Mouse (Mus musculus) embryonic fibroblast, embryonic 13.5 days (primary cell): Measurements from ENCODE around the gene Rinl.

ENCODE experiments used
- CTCF ChIP-seq: IDR thresholded peaks from 2 replicates; pipeline ENCODE4 v1.5.1; 2011; ENCODE audit warnings: mild to moderate bottlenecking, control low read depth, low read length, moderate library complexity, borderline replicate concordance; ENCODE audit not compliant: insufficient read depth
- POLR2A ChIP-seq: IDR thresholded peaks from 2 replicates; pipeline ENCODE4 v1.6.1; 2011; ENCODE audit warnings: low read depth, mild to moderate bottlenecking, control low read depth, low read length, moderate library complexity

DNA sequence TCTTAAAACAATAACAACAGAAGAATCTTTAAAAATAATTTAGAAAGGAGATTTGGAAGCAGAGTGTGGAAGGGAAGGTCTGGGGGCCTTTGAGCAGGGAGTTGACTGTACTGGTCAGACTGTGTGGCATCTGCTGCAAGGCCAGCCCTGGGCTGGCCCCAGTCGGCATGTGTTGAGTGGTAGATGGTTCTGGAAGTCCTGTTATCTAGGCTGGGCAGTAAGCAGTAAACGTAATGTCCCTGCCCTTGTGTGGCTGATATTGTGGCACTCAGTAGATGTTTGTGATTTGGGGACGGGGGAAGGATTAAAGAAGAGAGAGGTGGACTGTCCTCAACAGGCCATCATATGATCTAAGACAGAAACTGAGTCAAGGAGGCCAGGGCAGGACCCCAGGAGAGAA lies 18.5 kb upstream of the Rinl start:
- TF ChIP-seq CTCF (no peak), POLR2A (no peak)
